Mouse (Mus musculus) retina, postnatal 7 days (tissue): Measurements from ENCODE around the gene Ndufaf7.
A peak's percentile ranks its signal among the peaks of the same experiment; 100 is the strongest.

ENCODE experiments used
- DNase-seq: peaks from one replicate; pipeline ENCODE4 v3.0.0-alpha.2; 2012; ENCODE audit warnings: low read depth, low spot score

Ndufaf7 gene

DNA sequence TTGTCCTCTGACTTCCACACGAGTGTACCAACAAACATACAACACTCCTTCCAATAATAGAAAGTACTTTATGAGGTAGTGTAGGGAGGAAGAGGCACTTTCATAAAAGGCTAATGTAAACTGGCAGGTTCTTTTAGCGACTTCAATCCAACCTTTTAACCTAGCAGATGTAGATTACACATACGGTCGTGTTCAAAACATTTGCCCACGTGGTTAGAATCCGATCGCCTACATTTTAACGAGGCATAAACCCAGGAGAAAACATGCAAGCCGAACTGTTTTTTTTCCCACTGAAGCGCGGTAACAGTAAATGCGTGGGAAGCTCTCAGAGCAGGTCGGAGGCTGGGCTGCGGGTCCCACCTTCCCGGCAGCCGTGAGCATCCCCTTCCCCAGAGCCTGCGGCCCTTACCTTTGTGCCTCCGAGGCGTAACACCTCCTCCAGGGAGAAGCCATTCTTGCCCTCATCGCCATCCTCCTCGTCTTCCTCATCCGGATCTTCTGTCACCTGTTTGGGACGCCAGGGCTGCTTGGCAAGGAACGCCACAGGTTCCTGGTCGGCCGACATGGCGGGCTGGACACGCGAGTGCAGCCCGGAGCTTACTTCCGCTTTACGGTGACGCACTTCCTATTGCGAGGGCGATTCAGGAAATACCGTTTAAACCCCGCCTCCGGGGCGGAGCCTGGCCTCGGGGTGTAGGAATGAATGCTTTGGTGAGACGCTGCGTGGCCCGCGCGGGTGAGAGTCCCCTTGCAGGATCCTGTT lies at the start of gene Ndufaf7, which contains the start of gene Cebpz:
Gene Ndufaf7 (plus strand): TSS at position 671 of the 763 bp plus-strand sequence.
Gene Cebpz (minus strand): TSS at position 601 of the 763 bp plus-strand sequence.
- peak; percentile 97 for DNase-seq

DNA sequence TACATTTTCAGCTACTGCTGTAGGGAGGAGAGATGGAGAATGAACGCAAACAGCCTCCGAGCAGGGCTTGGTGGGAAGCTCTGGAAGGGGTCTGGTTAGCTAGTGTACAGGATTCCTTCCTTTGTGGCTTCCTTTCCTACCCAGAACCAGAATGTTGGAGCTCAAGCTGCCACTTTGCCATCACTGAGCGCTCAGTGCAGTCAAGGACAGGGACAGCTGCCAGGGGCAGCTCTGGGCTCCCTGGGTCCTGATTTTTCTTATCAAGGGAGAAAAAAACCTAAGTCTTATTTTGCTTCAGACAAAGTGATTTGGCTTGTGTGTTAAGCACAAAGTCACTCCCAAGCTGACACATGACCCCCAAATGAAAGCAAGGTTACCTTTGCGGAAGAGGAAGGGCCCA lies 48.4 kb upstream of the Ndufaf7 start:
- no peak for DNase-seq

DNA sequence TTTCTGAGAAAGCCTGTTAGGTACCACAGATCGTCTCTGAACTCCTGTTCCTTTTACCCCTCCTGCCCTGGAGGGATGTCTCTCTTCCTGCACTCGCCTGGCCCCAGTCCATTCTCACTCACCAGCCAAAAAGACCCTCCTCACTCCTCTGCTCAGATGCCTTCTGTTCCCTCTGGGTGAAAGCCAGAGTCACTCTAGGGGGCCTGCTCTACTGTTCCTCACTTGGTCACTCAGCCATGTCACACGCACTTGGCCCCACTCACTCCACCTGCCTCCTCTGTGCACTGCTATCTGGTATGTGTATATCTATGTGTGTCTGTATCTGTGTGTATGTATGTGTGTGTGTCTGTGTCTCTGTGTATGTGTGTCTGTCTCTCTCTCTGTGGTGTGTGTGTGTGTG lies 47.8 kb upstream of the Ndufaf7 start:
- no peak for DNase-seq

DNA sequence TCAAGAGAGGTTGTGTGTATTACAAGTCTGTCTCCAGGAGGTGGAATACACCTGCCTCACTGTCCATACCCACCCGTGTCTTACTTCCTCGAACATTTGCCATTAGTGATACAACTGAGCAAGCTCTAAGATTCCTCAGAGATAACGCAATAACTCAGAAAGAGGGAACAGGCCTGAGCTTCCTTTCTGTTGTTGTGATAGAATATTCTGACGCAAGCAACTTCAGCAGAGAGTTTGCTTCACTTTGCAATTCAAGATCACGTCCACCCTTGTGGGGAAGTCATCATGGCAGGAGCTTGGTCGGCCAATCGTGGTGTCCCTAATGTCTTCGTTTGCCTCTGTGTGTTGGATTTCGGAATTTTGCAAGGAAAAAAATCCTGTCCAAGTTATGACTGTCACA lies 45.9 kb upstream of the Ndufaf7 start:
- DNase-seq, result no peak

DNA sequence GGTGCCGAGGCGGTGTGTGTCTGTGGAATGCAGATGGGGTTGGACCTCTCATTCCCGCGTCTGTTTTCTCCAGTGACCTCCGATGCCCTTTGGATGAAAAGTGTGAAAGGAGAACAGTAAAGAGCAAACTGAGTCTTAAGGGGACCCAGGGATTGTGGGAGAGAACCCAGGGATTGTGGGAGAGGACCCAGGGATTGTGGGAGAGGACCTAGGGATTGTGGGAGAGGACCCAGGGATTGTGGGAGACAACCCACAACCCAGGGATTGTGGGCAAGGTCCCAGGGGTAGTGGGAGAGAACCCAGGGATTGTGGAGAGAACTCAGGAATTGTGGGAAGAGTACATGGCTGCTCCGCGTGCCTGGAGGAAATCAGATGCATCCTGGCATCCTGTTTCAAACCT lies 41.9 kb upstream of the Ndufaf7 start:
- DNase-seq, result no peak

DNA sequence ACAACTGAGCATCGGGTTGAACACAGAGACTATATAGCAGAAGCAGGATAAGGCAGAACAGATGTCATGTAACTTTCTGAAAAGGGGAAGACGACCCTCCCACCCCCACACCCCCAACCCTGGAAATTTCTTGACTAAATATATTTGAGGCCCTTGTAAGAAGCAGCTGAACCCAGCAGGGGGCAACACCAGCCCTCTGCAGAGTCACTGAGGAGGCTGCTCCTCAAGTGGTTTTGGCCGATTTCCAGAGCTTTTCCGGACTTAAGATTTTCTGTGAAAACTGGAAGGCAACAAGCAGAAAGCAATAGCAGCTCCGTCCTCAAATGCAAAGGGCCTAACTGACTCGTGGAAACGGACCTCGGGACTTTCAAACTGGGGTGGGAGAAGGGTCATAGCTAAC lies 41.5 kb upstream of the Ndufaf7 start:
- no peak for DNase-seq

DNA sequence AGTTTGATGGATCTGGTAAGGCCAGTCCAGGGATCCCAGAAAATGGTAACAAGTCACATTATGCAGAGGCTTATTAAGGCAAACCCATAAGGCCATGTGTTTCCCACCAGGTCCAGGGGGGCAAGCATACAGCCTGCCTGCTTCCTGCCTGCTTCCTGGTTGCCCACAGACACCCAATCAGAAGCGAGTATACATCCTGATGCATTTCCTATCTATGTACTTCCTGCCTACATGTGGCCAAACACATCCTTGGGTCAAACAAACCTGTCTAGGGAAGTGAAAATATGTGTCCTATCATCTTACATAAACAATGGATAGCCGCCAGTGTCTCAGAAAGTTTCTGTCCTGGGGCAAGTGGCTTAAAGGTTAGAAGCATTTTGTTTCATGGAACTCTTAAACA lies 33.8 kb upstream of the Ndufaf7 start:
- no peak for DNase-seq

DNA sequence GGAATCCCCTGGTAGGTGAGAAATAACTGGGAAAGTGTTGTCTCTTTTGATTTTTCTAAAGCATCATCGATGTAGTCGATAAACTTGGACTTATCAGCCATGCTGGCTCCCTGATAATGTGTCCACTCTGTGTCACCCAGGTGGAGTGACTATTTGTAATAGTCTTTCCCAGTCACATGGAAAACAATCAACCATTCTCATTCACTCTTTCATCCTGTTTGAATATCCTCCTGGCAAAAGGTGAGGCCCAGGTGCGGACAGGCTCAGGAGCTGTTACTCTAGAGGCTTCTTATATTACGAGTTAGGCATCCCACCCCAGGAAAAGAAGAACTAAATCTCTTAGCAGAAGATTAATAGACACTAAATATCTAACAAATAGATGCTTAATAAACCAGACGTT lies 30.0 kb upstream of the Ndufaf7 start, which contains the start of gene Sult6b1:
Gene Sult6b1 (minus strand): TSS at position 101 of the 400 bp plus-strand sequence.
- DNase-seq, result no peak

DNA sequence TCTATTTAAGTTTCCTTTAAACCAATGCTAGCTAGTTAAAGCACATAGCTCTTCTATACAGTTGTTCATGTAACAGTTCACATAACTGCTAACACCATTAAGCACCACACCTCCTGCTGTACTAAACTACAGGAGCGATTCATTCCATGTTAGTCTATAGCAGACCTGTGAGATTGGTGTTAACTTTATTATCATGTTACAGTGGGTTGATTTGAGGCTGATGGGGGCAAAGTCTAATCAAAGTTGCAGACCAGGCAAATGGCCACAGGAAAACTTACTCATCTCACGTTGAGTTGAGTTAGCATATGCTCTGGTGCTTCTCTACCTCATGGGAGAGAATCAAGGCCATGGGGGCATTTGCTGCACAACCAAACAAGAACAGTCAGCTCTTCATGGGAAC lies 27.6 kb upstream of the Ndufaf7 start:
- no peak for DNase-seq

DNA sequence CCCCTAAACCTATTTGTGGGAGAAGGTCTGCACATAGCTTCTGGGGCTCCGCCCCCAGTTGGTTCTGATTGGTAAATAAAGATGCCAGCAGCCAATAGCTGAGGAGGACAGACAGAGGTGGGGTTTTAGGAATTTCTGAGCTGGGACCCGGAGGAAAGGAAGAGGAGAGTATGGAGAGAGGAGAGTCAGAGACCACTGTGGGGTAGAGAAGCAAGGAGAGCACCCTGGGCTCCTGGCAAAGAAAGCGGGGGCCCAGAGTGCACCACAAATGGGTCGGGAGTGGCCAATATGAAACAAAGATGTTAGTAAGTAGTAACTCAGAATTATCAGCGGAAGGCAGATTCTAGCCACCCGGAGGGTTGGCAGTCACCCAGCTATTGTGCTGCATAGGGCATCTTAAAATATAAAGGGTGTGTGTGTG lies 24.1 kb upstream of the Ndufaf7 start:
- DNase-seq, result no peak

DNA sequence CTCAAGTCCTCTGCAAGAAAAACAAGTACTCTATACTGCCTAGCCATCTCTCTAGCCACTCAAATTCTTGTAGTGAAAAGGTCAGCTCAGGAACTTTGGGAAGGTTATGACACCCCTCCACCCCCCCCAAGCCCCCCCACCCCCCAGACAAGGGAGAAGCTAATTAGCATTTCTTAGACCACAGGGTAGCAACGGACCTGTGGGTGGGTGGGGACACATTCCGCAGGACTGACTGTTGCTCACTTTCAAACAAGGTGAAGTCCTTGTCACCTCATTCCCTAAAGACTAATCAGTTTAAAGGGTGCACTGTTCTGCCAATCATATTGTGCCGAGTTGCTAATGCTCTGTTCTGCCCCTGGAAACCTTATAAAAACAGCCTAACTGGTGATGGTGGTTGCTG lies 23.0 kb upstream of the Ndufaf7 start:
- no peak for DNase-seq

DNA sequence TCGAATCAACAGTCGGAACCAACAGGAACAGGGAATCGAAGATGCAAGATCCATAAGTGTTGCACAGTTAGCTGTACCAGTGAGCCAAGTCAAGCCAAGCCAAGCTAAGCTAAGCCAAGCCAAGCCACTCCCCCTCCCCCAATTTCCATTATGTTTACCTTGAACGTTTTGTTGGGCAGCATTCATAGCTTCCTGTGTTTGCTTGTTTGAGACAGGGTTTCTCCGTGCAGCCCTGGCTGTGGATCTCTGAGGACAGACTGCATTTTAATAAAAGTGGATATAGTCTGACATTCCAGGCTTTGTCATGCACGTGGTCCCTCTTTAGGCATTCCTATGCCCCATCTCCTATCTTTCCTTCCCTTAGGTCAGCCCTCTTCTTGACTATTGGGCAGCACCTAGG lies 21.2 kb upstream of the Ndufaf7 start:
- no peak for DNase-seq

DNA sequence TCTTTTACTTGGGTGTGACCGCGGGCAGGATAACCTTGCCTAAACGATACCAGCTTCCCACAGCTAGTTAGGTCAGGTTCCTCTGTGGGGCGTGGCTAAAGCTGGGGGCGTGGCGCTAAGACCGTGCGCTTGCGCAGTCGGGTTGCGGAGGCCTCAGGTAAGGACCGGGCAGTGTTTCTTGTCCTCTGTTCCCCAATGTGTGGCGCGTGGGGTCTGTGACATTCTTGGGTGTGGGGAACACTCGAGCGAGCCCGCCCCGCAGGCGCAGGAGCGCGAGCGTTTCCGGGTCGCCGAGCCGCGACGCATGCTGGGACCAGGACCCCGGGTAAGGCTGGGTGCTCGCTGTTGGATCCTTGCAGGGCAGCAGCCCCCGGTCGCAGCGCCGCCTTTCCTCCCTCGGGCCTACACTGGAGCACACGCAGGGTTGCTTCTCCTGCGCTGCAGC lies 20.5 kb upstream of the Ndufaf7 start, which contains the start of gene Cebpzos:
Gene Cebpzos (plus strand): TSS at position 132 of the 445 bp plus-strand sequence.
- peak; percentile 78 for DNase-seq

DNA sequence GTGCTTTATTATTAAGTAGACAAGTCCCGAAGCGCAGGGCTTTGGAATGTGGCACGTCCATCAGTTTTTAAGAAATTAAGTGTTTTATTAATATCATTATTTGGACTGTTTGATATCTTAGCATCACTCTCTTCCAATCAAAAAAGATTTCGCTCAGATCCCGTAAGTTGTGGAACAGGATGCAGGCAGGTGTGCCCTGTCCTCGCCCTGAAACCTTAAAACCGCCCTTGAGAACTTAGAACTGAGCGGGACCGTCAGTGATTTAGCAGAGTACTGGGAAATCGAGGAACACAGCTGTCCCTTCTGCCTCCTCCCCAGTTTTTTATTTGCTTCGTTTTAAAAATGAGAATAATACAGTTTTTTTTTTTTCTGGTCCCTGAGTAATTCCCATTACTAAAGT lies 20.0 kb upstream of the Ndufaf7 start:
- DNase-seq, result no peak

DNA sequence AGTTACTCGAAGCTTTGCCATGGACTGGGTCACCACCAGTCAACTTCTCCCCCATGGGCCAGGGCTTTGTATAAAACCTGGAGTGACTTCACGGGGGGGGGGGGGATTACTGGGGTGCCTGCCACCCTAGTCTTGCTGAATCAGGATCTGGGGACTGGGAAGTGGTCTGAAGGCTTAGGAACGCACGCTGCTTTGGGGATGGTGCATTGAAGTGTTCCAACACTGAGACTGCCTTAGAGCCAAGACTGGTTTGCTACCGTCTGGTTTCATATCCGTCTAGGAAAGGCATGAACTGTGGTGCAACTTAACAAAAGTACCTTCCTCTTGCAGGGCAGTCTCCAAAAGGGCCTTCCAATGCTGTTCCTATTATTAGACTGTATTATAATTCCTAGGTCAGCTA lies 19.2 kb upstream of the Ndufaf7 start:
- no peak for DNase-seq

DNA sequence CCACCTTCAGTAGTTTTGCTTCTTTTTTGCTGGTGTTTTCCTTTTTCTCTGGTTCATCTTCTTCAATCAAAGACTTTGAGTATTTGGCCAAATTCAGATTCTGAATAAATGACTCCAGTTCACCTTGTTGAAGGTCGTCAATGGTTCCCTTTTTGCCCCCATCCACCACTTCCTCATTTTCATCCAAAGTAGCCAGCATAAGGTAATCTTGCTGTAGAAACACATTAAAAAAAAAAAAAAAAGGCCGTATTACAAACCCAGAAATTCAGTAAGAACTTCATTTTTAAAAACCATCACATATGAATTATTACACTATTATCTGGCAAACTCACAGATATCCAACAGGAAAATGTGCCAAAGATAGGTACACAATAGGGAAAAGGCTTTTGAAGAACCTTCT lies 1.1 kb upstream of the Ndufaf7 start:
- no peak for DNase-seq

DNA sequence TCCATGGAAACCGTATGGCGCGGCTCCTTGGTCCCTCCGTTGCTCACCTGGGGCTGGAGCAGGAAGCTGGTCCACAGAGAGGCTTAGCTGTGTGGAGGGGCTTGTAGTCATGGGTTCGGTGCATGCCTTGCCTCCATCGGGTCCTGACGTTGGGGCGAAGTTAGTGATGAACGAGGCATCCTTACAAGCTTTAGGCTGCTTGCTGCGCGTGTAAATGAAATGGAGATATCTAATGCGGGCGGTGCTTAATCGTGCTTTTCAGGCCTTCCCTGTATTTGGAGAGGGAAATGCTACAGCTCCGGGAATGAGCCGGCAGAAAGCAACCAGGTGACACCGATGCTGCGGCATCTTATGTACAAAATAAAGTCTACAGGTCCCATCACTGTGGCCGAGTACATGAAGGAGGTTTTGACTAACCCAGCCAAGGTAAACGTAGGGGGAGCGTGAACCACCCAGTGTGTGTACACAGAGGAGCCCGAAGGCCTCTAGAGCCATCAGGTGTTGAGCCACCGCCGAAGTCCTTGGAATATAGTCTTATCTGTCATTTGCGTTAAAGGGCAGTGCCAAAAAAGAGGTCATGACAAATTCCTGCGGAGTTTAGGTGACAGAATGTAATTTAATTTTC lies 405 bp downstream of the Ndufaf7 start:
- no peak for DNase-seq

DNA sequence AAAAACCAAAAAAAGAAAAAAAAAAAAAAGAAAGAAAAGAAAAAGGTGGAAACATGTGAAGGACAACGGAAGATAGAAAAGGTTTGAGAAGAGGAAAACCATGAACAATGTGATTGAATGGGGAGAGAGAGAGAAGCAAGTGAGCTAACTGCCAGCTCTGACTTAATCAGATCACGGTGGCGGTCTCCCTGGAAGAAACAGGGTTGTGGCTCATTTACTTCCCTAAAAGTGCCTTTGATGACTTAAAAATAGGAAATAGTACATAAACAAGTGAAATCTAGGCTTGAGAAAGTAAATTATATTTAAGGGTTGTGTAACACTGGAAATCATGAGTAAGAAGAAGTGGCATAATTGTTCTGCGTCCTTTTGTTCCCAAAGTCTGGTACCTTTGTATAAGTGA lies 2.0 kb downstream of the Ndufaf7 start:
- DNase-seq, result no peak

DNA sequence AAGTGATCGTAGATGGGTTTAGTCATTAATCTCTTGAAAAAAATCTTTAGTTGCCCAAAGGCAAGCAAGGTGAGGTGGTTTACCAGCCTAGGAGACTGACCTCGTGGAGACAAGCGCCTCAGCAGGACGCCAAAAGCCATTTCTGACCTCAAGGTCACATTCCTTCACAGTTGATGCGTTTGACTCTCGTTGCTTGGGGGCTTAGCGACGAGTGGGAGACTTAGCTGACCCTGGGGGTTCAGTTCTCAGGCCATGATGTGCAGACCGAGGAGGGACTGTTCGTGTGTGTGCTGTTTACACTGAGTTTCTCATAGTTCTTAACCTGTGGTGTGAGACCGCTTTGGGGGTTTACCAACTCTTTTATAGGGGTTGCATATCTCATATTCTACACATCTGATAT lies 5.6 kb downstream of the Ndufaf7 start:
- DNase-seq, result no peak

DNA sequence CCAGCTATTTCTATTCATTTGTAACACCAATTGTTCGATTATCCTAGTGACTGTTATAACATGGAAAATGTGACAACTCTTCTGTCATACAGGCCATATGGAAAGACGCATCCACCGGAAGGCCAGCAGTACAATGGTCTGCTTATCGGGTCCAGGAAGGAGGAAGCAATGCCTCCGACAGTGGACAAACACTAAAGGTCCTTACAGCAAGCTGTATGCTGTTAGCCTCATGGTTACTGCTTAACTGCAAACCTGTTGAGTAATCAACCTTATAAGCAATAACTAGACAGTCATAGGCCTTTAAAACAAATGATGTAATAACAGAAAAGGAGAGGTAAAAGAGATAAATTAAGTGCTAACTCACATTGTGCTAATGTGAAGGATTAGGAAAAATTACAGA lies 14.3 kb downstream of the Ndufaf7 start:
- no peak for DNase-seq

DNA sequence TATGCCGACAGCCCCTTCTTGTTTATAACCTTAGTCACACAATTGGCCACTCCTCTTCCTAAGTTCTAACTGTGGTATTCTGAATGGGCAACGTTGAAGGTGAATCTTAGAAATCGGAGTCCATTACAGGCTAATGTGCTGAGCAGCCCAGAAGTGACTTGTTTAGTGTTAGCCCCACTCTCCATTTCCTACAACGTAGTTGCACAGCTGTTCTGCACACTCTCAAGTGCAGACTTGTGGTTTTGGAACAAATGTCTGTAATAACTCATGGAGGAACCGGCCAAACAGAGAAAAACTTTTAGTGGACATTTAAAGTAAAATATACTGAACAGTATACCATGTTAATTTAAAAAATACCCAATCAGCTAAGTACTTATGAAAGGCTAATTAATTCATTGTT lies 15.1 kb downstream of the Ndufaf7 start:
- no peak for DNase-seq

DNA sequence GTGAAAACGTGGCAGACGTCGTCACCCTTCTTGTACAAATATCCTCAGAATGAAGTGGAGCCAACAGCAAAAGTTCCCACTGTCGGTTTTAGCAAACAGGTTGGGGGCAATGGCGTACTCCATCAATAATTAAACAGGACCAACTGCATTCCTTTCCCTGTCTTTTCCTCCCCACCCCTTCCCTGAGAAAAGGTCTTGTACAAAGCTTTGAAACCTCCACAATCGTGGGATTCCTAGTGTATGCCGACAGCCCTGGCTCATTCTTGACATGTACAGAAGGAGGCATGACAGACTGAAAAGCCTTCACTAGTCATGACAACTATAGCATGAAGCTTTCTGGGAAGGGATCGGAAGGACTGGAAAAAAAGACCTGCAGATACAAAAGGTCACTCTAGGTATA lies 16.3 kb downstream of the Ndufaf7 start:
- DNase-seq, result no peak

DNA sequence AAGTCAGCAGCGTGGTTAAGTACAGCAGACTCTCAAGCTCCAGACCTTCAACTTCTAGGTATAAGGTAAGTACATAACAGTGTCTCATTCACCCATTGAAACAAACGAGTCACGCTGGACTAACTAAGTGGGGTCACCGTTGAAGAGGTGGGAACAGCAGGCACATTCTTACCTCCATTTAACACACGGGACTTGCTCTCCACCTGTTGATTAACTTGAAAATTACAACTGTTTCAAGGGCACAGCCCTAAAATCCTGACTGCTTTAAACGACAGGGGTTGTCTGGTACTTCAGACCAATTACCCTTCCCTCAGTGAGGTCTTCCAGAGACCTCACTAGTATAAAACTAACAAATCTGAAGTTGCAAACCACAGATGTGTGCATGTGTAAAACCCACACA lies 22.5 kb downstream of the Ndufaf7 start:
- DNase-seq, result no peak
